Mouse (Mus musculus): ENCODE results near the gene Gch1. TPM values are rescaled to one million over a fixed set of nuclear protein-coding genes. Genes with fewer than 3 reads are reported as not detected.

The Gch1 gene
- total RNA-seq, 2 experiments from 2014 or later = 2.3 to 3.0 TPM

DNA sequence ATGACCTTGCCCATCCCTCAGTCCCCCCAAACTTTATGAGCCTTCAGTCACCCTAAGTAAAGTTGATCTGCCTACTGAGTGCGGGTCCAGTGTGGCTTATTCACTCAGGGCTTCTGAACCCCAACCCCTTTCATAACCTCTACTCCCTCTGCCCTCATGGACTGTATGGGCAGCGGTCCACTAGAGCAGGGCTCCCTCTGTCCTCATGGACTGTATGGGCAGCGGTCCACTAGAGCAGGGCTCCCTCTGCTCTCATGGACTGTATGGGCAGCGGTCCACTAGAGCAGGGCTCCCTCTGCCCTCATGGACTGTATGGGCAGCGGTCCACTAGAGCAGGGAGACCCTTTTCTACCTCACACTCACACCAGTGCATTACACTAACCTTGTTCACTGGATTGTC, 13.0 kb downstream of the Gch1 start:
- intact Hi-C loops (cut with DNase I) = no loop called here

DNA sequence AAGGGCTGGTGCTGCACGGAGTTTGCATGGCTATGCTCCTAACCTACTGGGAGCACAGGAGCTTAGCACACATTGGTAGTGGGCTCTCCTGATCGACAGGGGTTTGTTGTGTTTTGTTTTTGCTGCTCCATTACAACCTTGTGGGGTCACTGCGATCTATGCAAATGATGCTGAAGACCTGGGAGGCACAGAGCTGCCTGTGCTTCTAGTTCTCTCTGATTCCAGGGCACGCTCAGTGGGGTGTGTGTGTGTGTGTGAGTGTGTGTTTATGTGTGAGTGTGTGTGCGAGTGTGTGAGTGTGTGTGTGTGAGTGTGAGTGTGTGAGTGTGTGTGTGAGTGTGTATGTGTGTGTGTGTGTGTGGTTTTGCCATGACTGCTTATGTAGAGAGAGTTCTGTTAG, 14.1 kb downstream of the Gch1 start:
- H3K4me3 ChIP-seq = no peak overlapping the region
- no peak overlapping the region for H3K27ac ChIP-seq
- DNase-seq = no peak
- TF ChIP-seq CTCF (IDR thresholded peaks at IDR 0.05) = no peak
- intact Hi-C loops (cut with DNase I) = no loop called here

More for the DNA sequence above, 13.0 kb downstream of the Gch1 start:
- DNase-seq = no peak
- no peak for TF ChIP-seq CTCF (IDR thresholded peaks at IDR 0.05)
- Histone ChIP-seq H3K4me3 (no peak overlapping the region), H3K27ac (no peak overlapping the region)

DNA sequence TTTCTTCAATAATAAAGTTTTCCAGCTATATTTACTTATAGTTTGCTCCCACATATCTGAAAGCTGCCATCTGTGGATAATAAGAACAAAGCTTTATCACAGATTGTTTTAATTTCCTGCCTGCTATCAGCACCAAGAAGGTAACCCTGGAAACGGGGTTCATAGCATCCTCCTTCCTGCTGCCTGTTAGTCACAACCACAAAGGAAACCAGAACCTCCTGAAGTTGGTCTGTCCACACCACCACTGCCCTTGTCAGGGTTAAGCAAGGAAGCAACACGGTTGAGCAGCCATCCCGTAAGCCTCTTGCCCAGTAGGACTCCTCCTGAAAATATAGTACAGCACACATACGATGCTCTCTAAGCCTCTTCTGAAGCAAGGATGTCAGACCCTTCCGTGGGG, 17.1 kb downstream of the Gch1 start:
- no peak for TF ChIP-seq CTCF (IDR thresholded peaks at IDR 0.05)
- Histone ChIP-seq H3K27ac (no peak overlapping the region), H3K4me3 (no peak overlapping the region)
- intact Hi-C loops (cut with DNase I) = no loop called here
- DNase-seq = no peak

DNA sequence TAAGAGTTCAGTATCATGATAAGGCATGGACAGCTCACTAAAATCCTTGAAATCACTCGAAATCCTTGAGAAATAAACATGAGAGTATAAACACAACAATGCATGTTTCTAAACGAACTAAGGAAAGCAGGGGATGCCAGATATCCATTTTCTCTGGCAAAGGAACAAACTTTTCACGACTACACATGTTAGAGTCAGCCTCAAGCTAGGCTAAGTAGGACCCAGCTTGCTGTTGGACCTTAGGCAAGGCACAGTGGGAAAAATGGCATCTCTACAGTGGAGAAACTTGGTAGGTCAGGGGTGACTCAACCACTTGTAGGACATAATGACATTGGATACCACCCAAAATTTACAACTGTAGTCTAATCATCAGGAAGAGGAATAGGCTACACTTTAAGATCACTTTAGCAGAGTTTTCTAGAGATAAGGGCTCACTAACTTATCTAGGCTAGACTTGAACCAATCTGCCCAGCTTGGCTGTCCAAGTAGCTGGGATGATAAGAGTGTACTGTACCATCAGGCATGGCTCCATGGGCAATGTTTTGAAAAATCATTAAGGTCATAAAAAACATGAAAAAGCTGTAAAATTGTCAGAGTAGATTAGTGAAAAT, 18.6 kb downstream of the Gch1 start:
- DNase-seq = no peak
- Histone ChIP-seq H3K4me3 (no peak overlapping the region), H3K27ac (no peak overlapping the region)
- intact Hi-C loops (cut with DNase I) = no loop called here
- no peak for TF ChIP-seq CTCF (IDR thresholded peaks at IDR 0.05)

DNA sequence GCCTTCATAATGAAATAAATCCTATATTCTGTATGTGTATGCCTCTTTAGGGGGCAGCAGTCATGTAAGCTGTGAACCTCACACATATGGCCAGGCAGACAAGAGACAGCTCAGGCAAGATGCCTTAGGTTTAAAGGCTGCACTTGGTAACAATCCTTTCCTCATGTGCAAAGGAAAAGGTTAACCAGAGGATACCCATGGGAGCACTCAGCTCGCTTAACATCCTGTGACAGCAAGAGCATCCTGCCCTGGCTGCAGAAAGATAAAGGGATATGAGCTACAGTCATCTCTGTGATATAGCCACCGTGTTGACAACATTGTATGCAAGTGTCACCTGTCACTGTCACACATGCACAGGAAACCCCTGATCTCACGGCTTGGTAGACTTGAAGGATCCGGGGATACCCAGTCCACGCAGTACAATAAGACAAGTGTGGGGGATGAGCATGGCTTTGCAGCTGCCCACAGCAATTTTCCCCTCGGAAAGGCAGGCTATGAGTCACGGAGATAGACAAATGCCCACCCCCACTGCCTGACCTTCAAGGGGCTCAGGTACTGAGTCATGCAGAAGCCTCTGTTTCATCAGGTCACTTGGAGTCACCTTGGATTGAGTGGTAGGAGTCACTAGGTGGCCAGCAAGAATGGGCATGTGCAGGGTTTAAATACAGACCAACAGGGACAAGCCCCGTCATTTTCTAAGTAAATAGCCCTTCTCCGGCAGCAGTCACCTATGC, 19.4 kb downstream of the Gch1 start:
- DNase-seq = no peak
- no peak overlapping the region for H3K27ac ChIP-seq
- intact Hi-C loops (cut with DNase I) = no loop called here
- no peak overlapping the region for H3K4me3 ChIP-seq
- TF ChIP-seq CTCF (IDR thresholded peaks at IDR 0.05) = no peak

DNA sequence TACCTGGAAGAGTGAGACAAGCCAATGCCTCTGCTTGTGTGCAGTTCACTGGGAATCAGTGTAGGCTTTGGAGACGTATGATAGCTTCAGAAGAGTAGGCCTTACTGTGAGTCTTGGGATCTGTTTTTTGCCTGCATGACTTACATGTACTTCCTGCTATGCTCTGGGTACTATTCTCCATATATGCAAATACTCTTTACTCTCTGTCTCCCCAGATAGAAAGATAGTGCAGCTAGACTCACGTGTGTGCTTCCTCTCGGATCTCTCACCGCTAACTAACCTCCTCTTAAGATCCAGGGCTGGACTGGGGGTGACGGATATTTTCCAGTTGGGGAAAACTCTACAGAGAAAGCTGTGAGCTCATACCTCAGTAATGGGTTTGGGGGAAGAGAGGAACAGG, 23.5 kb downstream of the Gch1 start:
- TF ChIP-seq CTCF (IDR thresholded peaks at IDR 0.05) = no peak
- intact Hi-C loops (cut with DNase I) = no loop called here
- DNase-seq = no peak
- Histone ChIP-seq H3K27ac (no peak overlapping the region), H3K4me3 (no peak overlapping the region)

DNA sequence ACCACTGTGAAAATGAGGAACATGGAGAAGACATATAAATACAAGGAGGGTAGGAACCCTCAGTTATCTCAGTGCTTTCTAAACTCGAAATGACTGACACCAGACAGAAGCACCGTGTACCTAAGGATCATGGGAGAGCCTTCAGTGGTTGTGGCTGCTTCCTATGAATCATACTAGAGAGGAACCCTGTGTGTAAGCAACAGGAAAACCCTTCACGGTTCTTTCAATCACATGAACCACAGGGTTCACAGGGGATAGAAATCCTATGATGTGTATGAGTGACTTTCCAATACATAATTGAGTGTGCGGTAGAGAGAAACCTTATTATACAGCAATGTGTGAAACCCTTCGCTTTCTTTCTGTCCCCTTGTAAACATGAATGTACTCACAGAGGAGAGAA, 24.1 kb downstream of the Gch1 start:
- no peak overlapping the region for H3K4me3 ChIP-seq
- intact Hi-C loops (cut with DNase I) = no loop called here
- no peak overlapping the region for H3K27ac ChIP-seq
- DNase-seq = no peak
- TF ChIP-seq CTCF (IDR thresholded peaks at IDR 0.05) = no peak

DNA sequence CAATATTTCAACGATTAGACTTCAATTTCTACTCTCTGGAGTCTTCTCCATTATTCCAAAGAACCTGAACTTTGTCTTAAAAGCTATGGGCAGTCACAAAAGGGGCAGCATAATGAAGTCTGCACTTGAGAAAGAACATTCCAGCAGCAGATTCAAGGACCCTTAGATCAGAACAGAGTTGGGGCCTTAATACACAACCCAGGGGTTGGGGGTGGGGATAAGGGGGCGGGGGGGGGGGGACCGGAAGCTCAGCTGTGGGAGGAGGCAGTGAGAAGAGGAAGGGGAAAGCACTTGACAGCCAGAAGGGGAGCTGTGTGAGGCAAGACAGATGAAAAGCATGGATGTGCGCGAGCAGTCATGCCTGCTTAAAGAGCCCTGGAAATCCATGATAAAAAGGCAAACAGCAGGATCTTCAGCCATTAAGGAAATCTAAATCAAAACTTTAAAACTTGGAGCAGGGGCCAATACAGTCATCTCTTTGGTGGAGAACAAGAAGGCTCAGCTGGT, 27.2 kb downstream of the Gch1 start:
- Histone ChIP-seq H3K27ac (no peak overlapping the region), H3K4me3 (no peak overlapping the region)
- DNase-seq = no peak
- intact Hi-C loops (cut with DNase I) = no loop called here
- TF ChIP-seq CTCF (IDR thresholded peaks at IDR 0.05) = no peak

DNA sequence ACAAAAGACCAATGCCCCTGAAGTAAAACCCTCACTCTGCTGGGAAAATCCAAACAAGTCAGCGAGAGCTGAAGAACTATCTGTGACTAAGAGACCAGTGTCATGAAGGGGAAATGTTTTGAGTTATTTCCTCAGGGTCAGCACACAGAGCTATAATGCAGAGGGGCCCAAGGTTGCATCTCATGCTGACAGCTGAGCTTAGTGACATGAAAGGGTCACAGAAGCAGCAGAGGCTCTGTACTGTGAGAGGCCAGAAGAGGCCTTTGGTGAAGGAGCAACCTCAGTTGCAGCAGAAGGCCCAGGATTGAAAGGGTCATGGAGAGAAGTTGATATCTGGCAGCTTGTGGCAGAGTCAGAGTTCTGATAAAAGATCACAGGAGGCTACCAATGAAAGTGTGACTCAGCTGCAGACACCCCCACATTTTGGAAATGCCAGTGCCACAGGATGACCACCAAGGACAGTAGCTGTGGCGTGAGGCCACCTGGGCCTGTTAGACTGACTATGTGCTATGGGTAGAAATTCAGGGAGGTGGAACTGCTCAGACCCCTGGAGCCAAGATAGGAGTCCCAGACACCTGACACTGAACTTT, 29.1 kb downstream of the Gch1 start:
- intact Hi-C loops (cut with DNase I) = no loop called here
- no peak for TF ChIP-seq CTCF (IDR thresholded peaks at IDR 0.05)
- Histone ChIP-seq H3K4me3 (no peak overlapping the region), H3K27ac (no peak overlapping the region)
- DNase-seq = no peak

DNA sequence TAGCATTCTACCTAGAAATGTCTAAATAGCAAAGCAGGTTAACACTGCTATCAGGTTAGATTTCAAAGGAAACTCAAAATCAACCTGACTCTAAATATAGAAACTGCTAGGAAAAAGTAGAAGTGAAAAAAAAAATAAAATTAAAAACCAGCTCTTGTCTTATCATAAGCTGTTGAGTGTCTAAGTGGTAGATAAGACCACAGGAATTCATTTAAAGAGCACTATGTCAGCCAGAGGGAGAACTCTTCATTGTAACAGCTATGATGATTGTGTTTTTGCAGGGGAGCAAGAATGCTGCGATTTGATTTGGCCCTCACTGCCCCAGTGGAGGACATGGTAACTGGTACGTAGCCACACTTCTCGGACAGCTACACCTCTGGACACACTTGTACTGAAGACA, 34.9 kb downstream of the Gch1 start:
- DNase-seq = no peak
- no peak for TF ChIP-seq CTCF (IDR thresholded peaks at IDR 0.05)
- Histone ChIP-seq H3K4me3 (no peak overlapping the region), H3K27ac (no peak overlapping the region)
- intact Hi-C loops (cut with DNase I) = no loop called here

DNA sequence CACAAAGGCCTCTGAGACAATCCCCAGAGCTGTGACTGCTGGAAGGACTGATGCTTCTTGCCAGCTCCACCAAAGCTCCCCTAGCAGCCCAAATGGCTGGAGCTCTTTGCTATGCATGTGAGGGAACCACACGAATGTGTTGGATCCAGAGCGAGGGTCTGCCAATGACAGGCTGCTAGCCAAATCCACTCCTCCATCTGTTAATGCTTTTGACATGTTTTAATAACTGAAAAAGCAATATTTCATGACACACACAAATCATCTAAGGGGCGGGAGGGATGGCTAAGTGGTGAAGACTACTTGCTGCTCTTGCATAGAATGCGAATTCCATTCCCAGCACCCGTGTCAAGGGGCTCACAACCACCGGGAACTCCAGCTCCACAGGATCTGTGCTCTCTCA, 37.9 kb downstream of the Gch1 start:
- H3K4me3 ChIP-seq = no peak overlapping the region
- H3K27ac ChIP-seq = no peak overlapping the region
- TF ChIP-seq CTCF (IDR thresholded peaks at IDR 0.05) = no peak
- no peak for DNase-seq
- intact Hi-C loops (cut with DNase I) = no loop called here

DNA sequence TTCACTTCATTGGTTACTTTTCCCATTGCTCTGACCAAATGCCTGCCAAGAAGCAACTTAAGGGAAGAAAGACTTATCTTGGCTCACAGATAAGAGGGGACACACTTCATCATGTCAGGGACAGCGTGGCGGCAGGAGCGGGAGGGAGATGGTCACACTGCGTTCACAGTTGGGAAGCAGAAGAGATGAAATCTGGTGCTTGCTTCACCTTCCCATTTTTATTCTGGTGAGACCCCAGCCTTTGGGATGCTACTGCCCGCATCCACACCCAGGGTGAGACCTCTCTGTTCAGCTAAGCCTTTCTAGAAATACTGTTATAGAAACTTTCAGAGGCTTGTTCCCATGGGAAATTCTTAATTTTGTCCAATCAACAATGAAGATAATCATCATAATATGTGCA, 44.9 kb downstream of the Gch1 start:
- TF ChIP-seq CTCF (IDR thresholded peaks at IDR 0.05) = no peak
- intact Hi-C loops (cut with DNase I) = no loop called here
- no peak for DNase-seq
- H3K4me3 ChIP-seq = no peak overlapping the region
- no peak overlapping the region for H3K27ac ChIP-seq

DNA sequence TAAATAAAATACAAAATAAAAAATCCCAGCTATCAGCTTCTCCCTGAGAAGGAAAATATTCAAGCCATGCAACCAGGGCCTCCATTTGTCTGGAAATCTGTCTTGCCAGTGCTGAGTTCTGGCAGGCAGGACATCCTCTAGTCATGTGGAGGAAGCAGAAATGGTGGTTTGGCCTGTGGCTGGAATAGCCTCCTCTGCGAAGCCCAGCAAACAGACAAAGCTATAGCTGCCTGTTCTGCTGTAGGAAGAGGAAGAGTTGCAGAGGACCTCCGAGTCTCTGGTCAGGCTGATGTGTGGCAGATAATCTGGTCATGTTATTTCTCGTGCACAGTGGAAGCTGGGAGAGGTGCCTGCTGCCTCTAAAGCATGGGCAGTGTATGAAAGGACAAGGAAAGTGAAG, 50.4 kb downstream of the Gch1 start:
- intact Hi-C loops (cut with DNase I) = no loop called here
- TF ChIP-seq CTCF (IDR thresholded peaks at IDR 0.05) = no peak
- no peak for DNase-seq
- no peak overlapping the region for H3K4me3 ChIP-seq
- H3K27ac ChIP-seq = no peak overlapping the region
